Mouse (Mus musculus) forebrain, postnatal 0 days (tissue): Measurements from ENCODE around the gene Lpcat4. TPM values are rescaled to one million over a fixed set of nuclear protein-coding genes. Genes with fewer than 3 reads are reported as not detected.

Source experiments
- ATAC-seq: fragments of 200-750 bp; cut with Nextera tagmentation; 2 replicates; pipeline ENCODE4 v1.8.0; 2017; ENCODE audit warnings: mild to moderate bottlenecking, moderate library complexity
- DNase-seq: peaks from one replicate; pipeline ENCODE4 v3.0.0-alpha.2; 2015
- H3K27ac ChIP-seq: fragments of 300-500 bp; sonication (generic); 2 replicates; pipeline ENCODE4 v1.5.1; 2014; ENCODE audit warnings: low read depth, mild to moderate bottlenecking, antibody characterized with exemption, low read length, moderate library complexity, mixed read lengths
- H3K27me3 ChIP-seq: fragments of 300-500 bp; sonication (generic); 2 replicates; pipeline ENCODE4 v1.6.1; 2014; ENCODE audit warnings: mild to moderate bottlenecking, low read length, mixed read lengths; ENCODE audit not compliant: insufficient read depth
- H3K36me3 ChIP-seq: fragments of 300-500 bp; sonication (generic); 2 replicates; pipeline ENCODE4 v1.6.1; 2014; ENCODE audit warnings: mild to moderate bottlenecking, moderate library complexity; ENCODE audit not compliant: insufficient read depth
- H3K4me1 ChIP-seq: fragments of 300-500 bp; sonication (generic); 2 replicates; pipeline ENCODE4 v1.6.1; 2014; ENCODE audit warnings: antibody characterized with exemption; ENCODE audit not compliant: insufficient read depth
- H3K4me2 ChIP-seq: fragments of 300-500 bp; sonication (generic); 2 replicates; pipeline ENCODE4 v1.6.1; 2014; ENCODE audit warnings: low read depth, mild to moderate bottlenecking, moderate library complexity
- H3K4me3 ChIP-seq: fragments of 300-500 bp; sonication (generic); 2 replicates; pipeline ENCODE4 v1.5.1; 2014; ENCODE audit warnings: low read depth, low read length, mixed read lengths
- H3K9ac ChIP-seq: fragments of 300-500 bp; sonication (generic); 2 replicates; pipeline ENCODE4 v1.6.1; 2014; ENCODE audit warnings: mild to moderate bottlenecking
- H3K9me3 ChIP-seq: fragments of 300-500 bp; sonication (generic); 2 replicates; pipeline ENCODE4 v1.6.1; 2016; ENCODE audit warnings: low read length
- CTCF ChIP-seq: sonication (generic); IDR thresholded peaks from 2 replicates; pipeline ENCODE4 v1.5.1; 2016; ENCODE audit warnings: antibody characterized with exemption, control low read depth, low read depth
- WGBS: fragments of 180-500 bp; shearing (Covaris S2); extraction: QIAGEN DNeasy Blood & Tissue Kit; methylation state at CpG from one replicate; pipeline ENCODE4 v1.1.7; 2014; 5-methylcytosine and 5-hydroxymethylcytosine counted together
- polyA plus RNA-seq: library from polyadenylated mRNA; unstranded; fragments of >200 nt; fragmentation: Nextera tagmentation; extraction: Ambion mirVana; gene quantifications from 2 replicates; pipeline ENCODE4 v1.2.1, GENCODE M21; 2015
- total RNA-seq: library from RNA; depleted of rRNA; stranded (reverse); fragments of >200 nt; gene quantifications from 2 replicates; pipeline ENCODE4 v1.2.3, GENCODE M21; 2014

Lpcat4 gene
- total and polyA plus RNA-seq, 2 experiments from 2014 or later, result 17.3 to 27.6 TPM

GRCm38 (mm10) chr2:112259241-112259962, 20.1 kb downstream of the Lpcat4 start, which contains the start of gene Nutm1:
TSS of gene Nutm1 (minus strand) at chr2:112259291.
- DNase-seq (no peak), ATAC-seq (no peak)
- H3K4me2 ChIP-seq, result no peak within 1 kb of the TSS
- H3K36me3 ChIP-seq, result no peaks in the 10 kb centered on the region
- peak; percentile 15; the same call in 1 of the 2 replicates for TF ChIP-seq CTCF
- no peak within 1 kb of the TSS for H3K9ac ChIP-seq
- H3K4me1 ChIP-seq, result peaks cover 11% of the 10 kb centered on the region; the same call in 1 of the 2 replicates
- 68% methylated on average over 10 of the region's 10 CpGs for WGBS
- no peaks in the 10 kb centered on the region for H3K9me3 ChIP-seq
- no peaks in the 10 kb centered on the region for H3K27me3 ChIP-seq
- no peak within 1 kb of the TSS for H3K27ac ChIP-seq
- H3K4me3 ChIP-seq, result no peak within 1 kb of the TSS

DNA sequence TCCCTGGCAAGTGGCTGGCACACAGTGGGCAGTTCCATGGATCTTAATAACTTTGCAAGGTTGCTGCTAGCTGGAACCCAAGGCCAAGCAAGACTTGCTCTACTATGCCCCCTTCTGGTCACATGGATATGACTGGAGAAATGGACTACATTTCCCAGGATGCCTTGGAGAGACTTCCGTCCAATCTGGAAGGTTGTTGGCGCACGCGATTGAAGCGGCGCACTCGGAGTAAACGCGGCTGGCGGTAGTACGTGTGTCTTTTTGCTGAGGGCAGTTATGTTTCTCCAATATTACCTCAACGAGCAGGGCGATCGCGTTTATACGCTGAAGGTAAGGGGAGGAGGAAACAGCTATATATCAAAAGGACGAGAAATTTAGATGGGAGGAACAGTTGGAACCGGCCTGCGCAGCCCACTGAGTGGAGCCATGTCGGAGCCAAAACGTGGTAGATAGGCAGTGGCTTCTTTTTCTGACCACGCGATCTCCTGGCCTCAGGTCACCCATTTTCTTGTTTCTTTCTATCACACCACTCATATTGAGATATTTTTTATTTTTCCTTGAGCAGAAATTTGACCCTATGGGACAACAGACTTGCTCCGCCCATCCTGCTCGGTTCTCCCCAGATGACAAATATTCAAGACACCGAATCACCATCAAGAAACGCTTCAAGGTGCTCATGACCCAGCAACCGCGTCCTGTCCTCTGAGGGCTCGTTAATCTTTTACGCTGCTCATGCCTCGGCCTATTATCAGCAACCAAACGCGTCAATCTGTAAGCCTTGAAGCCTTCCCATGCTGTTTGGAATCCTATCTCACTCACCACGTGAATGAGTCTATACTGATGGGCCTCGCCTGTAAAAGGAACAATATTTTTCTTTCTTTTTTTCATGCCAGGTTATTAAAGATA, 22.7 kb downstream of the Lpcat4 start, which contains the start of gene Nop10:
Gene Nop10, plus strand, starts transcription at position 179 of the 906 bp plus-strand sequence.
- DNase-seq (peak; percentile 94), ATAC-seq (peak; percentile 74)
- Histone ChIP-seq H3K4me1 (peaks cover 14% of the 10 kb centered on the region; the same call in 1 of the 2 replicates), H3K4me2 (peak within 1 kb of the TSS; percentile 53), H3K27me3 (no peaks in the 10 kb centered on the region), H3K27ac (peak within 1 kb of the TSS; percentile 60), H3K9ac (peak within 1 kb of the TSS; percentile 50), H3K9me3 (no peaks in the 10 kb centered on the region), H3K36me3 (no peaks in the 10 kb centered on the region), H3K4me3 (peak within 1 kb of the TSS; percentile 60)
- under 1% methylated on average over 36 of the region's 36 CpGs for WGBS
- peak; percentile 96 for TF ChIP-seq CTCF

DNA sequence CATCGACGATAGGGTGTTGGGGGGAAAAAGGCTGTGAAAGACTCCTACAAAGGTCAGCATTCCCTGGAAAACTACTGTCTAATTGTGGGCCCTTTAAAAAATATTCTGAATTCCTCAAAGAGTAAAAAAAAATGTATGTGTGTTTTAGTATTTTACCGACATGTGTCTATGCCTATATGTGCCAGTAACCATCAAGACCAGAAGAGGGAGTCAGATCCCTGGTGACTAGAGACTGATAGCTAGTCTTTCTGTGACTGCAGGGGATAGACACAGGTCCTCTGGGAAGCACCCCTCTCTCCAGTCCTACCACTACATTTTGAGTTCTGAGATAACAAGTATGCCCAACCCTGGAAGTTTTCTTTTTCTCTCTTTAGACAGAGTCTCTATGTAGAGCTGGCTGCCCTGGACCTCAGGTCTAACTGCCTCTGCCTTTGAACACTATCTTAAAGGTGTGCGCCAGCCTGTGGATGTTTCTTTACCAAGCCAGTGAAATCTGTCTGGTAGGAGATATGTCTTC, 23.6 kb downstream of the Lpcat4 start:
- Histone ChIP-seq H3K27ac (no peak overlapping the region), H3K4me3 (peak overlapping the region; percentile 60), H3K9ac (peak overlapping the region; percentile 50), H3K4me1 (peaks cover 22% of the 10 kb centered on the region), H3K4me2 (peak overlapping the region; percentile 53), H3K36me3 (no peaks in the 10 kb centered on the region), H3K9me3 (no peaks in the 10 kb centered on the region), H3K27me3 (no peaks in the 10 kb centered on the region)
- TF ChIP-seq CTCF, result peak; percentile 50; the same call in 1 of the 2 replicates
- 33% methylated on average over 4 of the region's 4 CpGs for WGBS
- ATAC-seq, result no peak
- DNase-seq, result peak; percentile 39

DNA sequence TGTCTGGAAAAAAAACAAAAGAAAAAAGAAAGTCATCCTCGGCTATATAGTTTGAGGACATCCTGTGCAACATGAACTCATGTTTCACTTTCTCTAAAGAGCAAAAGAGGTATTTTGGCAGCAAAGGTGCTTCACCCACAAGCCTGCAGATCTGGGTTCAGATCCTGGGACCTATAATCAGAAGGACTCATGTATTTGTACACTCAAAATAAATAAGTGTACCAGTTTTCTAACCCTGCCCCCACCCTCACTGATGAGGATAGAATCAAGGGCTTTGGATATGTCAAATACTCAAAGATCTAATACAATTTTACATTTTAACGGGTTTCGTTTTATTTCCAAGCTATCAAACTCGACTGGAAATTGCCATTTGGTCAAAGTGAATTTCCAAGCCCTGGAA, 25.1 kb downstream of the Lpcat4 start:
- H3K27me3 ChIP-seq, result no peaks in the 10 kb centered on the region
- H3K27ac ChIP-seq, result no peak overlapping the region
- no peak for ATAC-seq
- H3K4me3 ChIP-seq, result no peak overlapping the region
- no peak overlapping the region for H3K4me2 ChIP-seq
- no peak for DNase-seq
- H3K9me3 ChIP-seq, result no peaks in the 10 kb centered on the region
- no peaks in the 10 kb centered on the region for H3K36me3 ChIP-seq
- TF ChIP-seq CTCF, result no peak
- 80% methylated on average over 4 of the region's 4 CpGs for WGBS
- no peak overlapping the region for H3K9ac ChIP-seq
- peaks cover 32% of the 10 kb centered on the region for H3K4me1 ChIP-seq

- ATAC-seq, result peak; percentile 93
- Histone ChIP-seq H3K9ac (peak within 1 kb of the TSS; percentile 90), H3K4me1 (peaks cover 41% of the 10 kb centered on the region), H3K27ac (peak within 1 kb of the TSS; percentile 91), H3K4me3 (peak within 1 kb of the TSS; percentile 86), H3K27me3 (no peaks in the 10 kb centered on the region), H3K36me3 (no peaks in the 10 kb centered on the region), H3K9me3 (no peaks in the 10 kb centered on the region), H3K4me2 (peak within 1 kb of the TSS; percentile 92)
- WGBS, result under 1% methylated on average over 78 of the region's 85 CpGs
- peak; percentile 92 for DNase-seq
- TF ChIP-seq CTCF, result 0 out of 2 replicates have a peak, but pooled peaks have one; percentile 20
Observed at GRCm38 (mm10) chr2:112265448-112266241, 26.4 kb downstream of the Lpcat4 start, which contains the start of gene Slc12a6. TSS of gene Slc12a6 (plus strand) at chr2:112265825.

GRCm38 (mm10) chr2:112266242-112266592, 26.9 kb downstream of the Lpcat4 start, which contains the start of gene Gm21985:
TSS of gene Gm21985 (plus strand) at chr2:112266314.
- DNase-seq (peak; percentile 53), ATAC-seq (peak; percentile 15)
- Histone ChIP-seq H3K4me1 (peaks cover 42% of the 10 kb centered on the region), H3K27me3 (no peaks in the 10 kb centered on the region), H3K9me3 (no peaks in the 10 kb centered on the region), H3K4me2 (peak within 1 kb of the TSS; percentile 92), H3K9ac (peak within 1 kb of the TSS; percentile 90), H3K4me3 (peak within 1 kb of the TSS; percentile 86), H3K36me3 (no peaks in the 10 kb centered on the region), H3K27ac (peak within 1 kb of the TSS; percentile 91)
- TF ChIP-seq CTCF, result no peak
- under 1% methylated on average over 11 of the region's 11 CpGs for WGBS
